Mouse (Mus musculus): ENCODE measurements around the gene Odf4. TPM values are rescaled to one million over a fixed set of nuclear protein-coding genes. Genes with fewer than 3 reads are reported as not detected.

Odf4 gene
- polyA plus RNA-seq, 1 experiment from 2014 or later: not detected

DNA sequence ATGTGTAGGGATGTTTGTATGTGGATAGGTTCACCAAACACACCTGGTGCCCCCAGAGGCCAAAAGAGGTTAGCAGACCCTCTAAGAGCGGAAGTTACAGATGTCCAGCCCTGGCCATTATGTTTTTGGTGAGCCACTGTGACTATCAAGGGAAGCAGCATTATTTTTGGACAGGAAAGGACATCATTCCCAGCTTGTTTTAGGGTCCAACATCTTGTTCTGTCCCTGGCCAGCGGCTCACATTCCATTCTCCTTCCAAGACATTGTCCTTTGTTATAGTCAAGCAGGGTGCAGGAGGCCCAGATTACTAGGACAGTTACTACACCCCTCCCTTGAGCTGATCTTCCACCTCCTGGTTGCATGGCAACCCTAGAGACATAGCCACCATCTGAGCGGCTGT, 19.6 kb downstream of the Odf4 start:
- Histone ChIP-seq H3K4me3 (no peak overlapping the region), H3K9ac (no peak overlapping the region), H3K9me3 (no peaks in the 10 kb centered on the region), H3K36me3 (peaks cover 47% of the 10 kb centered on the region), H3K4me2 (replicated peaks) (no peak overlapping the region), H3K4me1 (peaks cover 24% of the 10 kb centered on the region), H3K27me3 (no peaks in the 10 kb centered on the region), H3K27ac (no peak overlapping the region)
- ATAC-seq (ENCODE audit: low FRiP score, low read depth): no peak
- WGBS: 75% methylated on average over 3 of the region's 3 CpGs

DNA sequence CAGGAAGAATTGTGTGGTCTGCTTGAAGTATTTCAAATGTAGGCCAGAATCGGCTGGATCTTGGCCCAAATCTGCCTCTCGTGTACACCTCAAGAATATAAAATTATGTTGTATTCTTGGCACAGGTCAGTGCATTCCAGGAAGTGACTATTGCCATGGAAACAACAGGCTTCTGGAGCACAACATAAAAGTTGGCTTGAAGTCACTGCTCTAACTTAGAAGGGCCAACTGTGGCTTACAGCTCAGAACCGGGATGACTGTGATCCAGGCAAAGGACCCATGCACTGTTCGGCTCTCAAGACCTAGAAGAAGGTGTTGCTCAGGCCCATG, 20.5 kb downstream of the Odf4 start:
- no peak overlapping the region for H3K4me3 ChIP-seq
- H3K4me2 ChIP-seq (replicated peaks): no peak overlapping the region
- no peak overlapping the region for H3K9ac ChIP-seq
- no peaks in the 10 kb centered on the region for H3K27me3 ChIP-seq
- peaks cover 18% of the 10 kb centered on the region for H3K4me1 ChIP-seq
- H3K9me3 ChIP-seq: no peaks in the 10 kb centered on the region
- H3K36me3 ChIP-seq: peaks cover 47% of the 10 kb centered on the region
- WGBS: 68% methylated on average over 4 of the region's 4 CpGs
- 0 out of 2 replicates have a peak, but pooled peaks have one; percentile 29 for ATAC-seq (ENCODE audit: low FRiP score, low read depth)
- peak overlapping the region; percentile 35; the same call in 1 of the 2 replicates for H3K27ac ChIP-seq

DNA sequence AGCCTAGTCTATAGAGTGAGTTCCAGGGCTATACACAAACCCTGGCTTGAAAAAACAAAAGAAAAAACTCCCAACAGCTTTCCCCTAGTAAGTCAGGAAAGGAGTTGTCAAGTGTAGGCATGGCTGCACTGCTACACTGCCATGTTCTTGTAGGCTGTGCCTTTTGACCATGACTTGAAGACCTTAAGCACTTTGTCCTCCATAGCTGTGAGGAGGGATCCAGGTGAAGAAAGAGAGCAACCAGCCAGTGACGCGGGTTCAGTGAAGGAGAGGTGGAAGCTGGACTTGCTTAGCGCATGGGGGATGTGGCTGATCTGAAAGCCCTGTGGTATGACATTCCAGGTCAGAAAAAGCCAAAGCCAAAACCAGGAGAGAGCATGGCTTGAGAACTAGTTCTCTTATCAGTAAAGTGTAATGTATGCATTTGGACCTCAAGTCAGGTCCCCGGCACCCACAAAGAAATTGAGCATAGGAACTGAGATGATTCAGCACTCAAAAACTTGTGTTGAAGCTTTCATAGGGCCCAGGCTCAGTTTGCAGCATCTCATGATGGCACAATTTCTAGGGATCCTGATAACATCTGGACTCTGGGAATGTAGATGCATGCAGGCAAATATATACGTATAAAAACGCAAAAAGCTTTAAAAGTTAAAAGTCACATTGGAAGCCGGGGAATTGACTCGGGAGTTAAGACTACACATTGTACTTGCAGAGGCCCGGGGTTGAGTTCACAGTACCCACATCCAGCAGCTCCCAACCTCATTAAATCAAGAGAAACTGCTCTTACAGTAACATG, 21.0 kb downstream of the Odf4 start:
- no peaks in the 10 kb centered on the region for H3K27me3 ChIP-seq
- peaks cover 47% of the 10 kb centered on the region for H3K36me3 ChIP-seq
- peak overlapping the region; percentile 35; the same call in 1 of the 2 replicates for H3K27ac ChIP-seq
- H3K9ac ChIP-seq: no peak overlapping the region
- no peak overlapping the region for H3K4me3 ChIP-seq
- H3K9me3 ChIP-seq: no peaks in the 10 kb centered on the region
- no peak for ATAC-seq (ENCODE audit: low FRiP score, low read depth)
- 90% methylated on average over 9 of the region's 9 CpGs for WGBS
- H3K4me2 ChIP-seq (replicated peaks): no peak overlapping the region
- H3K4me1 ChIP-seq: peaks cover 15% of the 10 kb centered on the region

DNA sequence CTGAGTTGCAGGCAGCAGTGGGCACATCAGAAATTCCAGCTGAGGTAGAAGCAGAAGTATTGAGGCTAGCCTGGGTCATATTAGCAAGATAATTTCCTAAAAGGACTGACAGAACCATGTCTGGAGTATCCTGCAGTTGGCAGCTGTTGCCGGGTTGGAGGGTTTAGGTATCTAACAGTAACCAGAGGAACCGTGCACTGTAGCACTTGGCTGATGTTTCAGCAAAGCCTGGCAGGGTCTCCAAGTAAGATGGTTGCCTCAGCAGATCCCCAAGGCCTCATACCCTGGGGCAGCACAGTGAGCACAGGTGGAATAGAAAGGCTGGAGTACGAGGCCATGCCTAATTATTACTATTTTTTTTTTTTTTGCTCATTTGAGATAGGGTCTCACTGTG, 21.7 kb downstream of the Odf4 start:
- H3K9me3 ChIP-seq: no peaks in the 10 kb centered on the region
- peaks cover 47% of the 10 kb centered on the region for H3K36me3 ChIP-seq
- no peak overlapping the region for H3K9ac ChIP-seq
- WGBS: 75% methylated on average over 3 of the region's 3 CpGs
- peaks cover 16% of the 10 kb centered on the region for H3K4me1 ChIP-seq
- no peaks in the 10 kb centered on the region for H3K27me3 ChIP-seq
- H3K4me3 ChIP-seq: no peak overlapping the region
- no peak overlapping the region for H3K27ac ChIP-seq
- H3K4me2 ChIP-seq (replicated peaks): no peak overlapping the region
- ATAC-seq (ENCODE audit: low FRiP score, low read depth): no peak

DNA sequence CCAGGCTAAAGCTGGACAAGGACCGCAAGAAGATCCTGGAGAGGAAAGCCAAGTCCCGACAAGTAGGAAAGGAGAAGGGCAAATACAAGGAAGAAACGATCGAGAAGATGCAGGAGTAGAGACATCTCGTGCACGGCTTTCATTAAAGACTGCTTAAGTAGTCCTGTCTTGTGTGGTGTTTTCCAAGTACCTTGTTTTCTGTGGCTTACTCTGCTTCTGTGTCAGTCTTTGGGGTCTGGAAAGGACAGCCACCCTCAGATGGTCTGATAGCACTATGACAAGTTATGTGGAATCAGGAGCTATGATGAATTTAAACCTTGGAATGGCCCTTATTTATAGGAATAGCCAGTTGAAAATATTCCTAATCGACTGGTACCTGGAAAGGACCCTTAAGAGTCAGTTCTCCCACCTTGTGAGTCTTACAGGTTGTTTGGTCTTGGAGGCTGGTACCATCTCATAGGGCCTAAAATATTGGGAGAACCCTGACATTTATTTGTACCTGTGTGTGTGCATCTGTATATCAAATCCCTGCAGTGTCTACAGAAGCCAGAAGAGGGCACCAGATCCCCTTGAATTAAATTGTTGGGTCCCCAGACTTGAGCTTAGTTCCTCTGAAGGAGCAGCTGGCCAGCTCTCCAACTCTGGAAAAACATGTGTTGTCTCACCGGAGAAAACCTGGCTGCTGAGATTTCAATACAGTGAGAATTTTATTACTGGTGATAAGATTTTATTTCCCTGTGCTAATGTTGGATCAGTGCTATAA, 22.3 kb downstream of the Odf4 start:
- H3K4me3 ChIP-seq: no peak overlapping the region
- H3K9me3 ChIP-seq: no peaks in the 10 kb centered on the region
- H3K4me1 ChIP-seq: peaks cover 16% of the 10 kb centered on the region
- no peak overlapping the region for H3K9ac ChIP-seq
- no peak for ATAC-seq (ENCODE audit: low FRiP score, low read depth)
- H3K4me2 ChIP-seq (replicated peaks): no peak overlapping the region
- WGBS: 82% methylated on average over 8 of the region's 8 CpGs
- H3K27ac ChIP-seq: no peak overlapping the region
- H3K36me3 ChIP-seq: peaks cover 47% of the 10 kb centered on the region
- no peaks in the 10 kb centered on the region for H3K27me3 ChIP-seq

DNA sequence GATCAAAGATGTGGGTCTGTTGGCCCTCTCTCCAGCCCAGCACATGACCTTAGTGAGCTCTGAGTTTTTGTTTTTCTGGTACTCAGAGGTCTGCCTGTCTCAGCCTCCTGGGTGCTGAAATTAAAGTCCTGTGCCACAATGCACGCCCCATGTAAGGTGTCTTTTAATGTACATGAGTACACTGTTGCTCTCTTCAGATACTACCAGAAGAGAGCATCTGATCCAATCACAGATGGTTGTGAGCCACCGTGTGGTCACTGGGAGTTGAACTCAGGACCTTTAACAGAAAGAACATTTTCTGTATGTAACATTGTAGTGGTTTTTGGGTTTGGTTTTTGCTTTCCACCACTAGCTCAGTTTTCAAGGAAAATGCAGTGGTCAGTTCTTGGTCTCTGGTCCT, 23.1 kb downstream of the Odf4 start:
- WGBS: 87% methylated on average over 2 of the region's 2 CpGs
- ATAC-seq (ENCODE audit: low FRiP score, low read depth): no peak
- H3K9ac ChIP-seq: no peak overlapping the region

DNA sequence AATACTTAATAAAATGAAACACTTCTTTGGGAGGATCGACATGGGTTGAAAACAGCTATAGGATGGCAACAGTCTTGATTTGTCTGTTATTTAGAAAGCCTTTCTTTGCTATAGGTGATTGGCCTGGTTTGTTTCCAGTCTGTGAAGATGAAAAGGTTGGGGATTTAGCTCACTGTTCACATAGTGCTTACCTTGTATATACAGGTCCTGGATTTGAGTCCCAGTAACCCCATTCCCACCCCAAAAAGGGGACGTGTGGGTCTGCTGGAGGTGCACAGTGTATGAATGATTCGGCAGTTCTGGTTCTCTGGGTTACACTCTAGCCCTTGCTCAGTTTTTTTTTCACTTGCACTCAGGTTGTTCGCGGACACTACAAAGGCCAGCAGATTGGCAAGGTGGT, 24.1 kb downstream of the Odf4 start:
- peak overlapping the region; percentile 98 for H3K4me3 ChIP-seq
- 0 out of 2 replicates have a peak, but pooled peaks cover 5% of the 10 kb centered on the region for H3K27me3 ChIP-seq
- peaks cover 47% of the 10 kb centered on the region for H3K36me3 ChIP-seq
- no peak overlapping the region for H3K27ac ChIP-seq
- peak overlapping the region; percentile 83 for H3K4me2 ChIP-seq (replicated peaks)
- peaks cover 14% of the 10 kb centered on the region for H3K4me1 ChIP-seq
- H3K9me3 ChIP-seq: no peaks in the 10 kb centered on the region
- ATAC-seq (ENCODE audit: low FRiP score, low read depth): no peak
- WGBS: 81% methylated on average over 5 of the region's 5 CpGs
- peak overlapping the region; percentile 100 for H3K9ac ChIP-seq

More for the DNA sequence above, 23.1 kb downstream of the Odf4 start:
- Histone ChIP-seq H3K27ac (no peak overlapping the region), H3K9me3 (no peaks in the 10 kb centered on the region), H3K36me3 (peaks cover 47% of the 10 kb centered on the region), H3K4me2 (replicated peaks) (no peak overlapping the region), H3K27me3 (0 out of 2 replicates have a peak, but pooled peaks cover 5% of the 10 kb centered on the region), H3K4me1 (peaks cover 14% of the 10 kb centered on the region), H3K4me3 (no peak overlapping the region)

DNA sequence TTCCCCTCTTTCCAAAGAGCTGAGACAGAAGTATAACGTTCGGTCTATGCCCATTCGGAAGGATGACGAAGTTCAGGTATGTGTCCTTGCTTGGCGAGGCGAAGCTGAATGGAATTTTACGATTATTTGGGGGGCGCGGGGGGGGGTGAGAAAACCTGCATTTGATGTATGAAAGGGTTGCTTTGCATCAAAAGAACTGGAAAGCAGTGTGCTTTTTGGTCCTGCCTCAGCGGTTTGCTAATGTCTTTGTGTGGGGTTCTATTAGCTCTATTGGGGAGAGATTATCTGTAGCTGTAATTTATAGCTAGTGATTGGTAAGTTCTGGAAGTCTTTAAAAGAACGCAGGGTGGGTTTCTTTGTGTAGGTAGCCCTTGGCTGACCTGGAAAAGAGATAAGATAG, 24.5 kb downstream of the Odf4 start:
- H3K36me3 ChIP-seq: peaks cover 47% of the 10 kb centered on the region

DNA sequence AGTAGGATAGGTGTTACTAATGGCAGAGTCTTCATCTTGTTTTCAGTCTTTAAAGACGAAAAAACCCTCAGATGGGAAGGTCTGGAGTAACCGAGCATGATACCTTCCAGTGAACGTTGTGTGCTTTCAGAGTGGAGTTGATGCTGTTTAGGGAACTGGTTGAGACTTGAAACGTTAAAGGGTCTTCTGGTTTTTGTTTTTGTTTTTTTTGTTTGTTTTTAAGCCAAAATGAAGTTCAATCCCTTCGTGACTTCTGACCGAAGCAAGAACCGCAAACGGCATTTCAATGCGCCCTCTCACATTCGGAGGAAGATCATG, 24.9 kb downstream of the Odf4 start:
- Histone ChIP-seq H3K27ac (peak overlapping the region; percentile 93; the same call in 1 of the 2 replicates), H3K9ac (peak overlapping the region; percentile 100), H3K4me2 (replicated peaks) (peak overlapping the region; percentile 83), H3K36me3 (peaks cover 47% of the 10 kb centered on the region), H3K4me3 (peak overlapping the region; percentile 98), H3K27me3 (0 out of 2 replicates have a peak, but pooled peaks cover 5% of the 10 kb centered on the region), H3K9me3 (no peaks in the 10 kb centered on the region), H3K4me1 (peaks cover 14% of the 10 kb centered on the region)
- WGBS: under 1% methylated on average over 10 of the region's 10 CpGs
- no peak for ATAC-seq (ENCODE audit: low FRiP score, low read depth)

More for the DNA sequence above, 24.5 kb downstream of the Odf4 start:
- 3% methylated on average over 11 of the region's 11 CpGs for WGBS
- Histone ChIP-seq H3K4me1 (peaks cover 14% of the 10 kb centered on the region), H3K4me3 (peak overlapping the region; percentile 98), H3K27me3 (0 out of 2 replicates have a peak, but pooled peaks cover 5% of the 10 kb centered on the region), H3K9ac (peak overlapping the region; percentile 100), H3K27ac (peak overlapping the region; percentile 39; the same call in 1 of the 2 replicates), H3K4me2 (replicated peaks) (peak overlapping the region; percentile 83), H3K9me3 (no peaks in the 10 kb centered on the region)
- ATAC-seq (ENCODE audit: low FRiP score, low read depth): no peak

DNA sequence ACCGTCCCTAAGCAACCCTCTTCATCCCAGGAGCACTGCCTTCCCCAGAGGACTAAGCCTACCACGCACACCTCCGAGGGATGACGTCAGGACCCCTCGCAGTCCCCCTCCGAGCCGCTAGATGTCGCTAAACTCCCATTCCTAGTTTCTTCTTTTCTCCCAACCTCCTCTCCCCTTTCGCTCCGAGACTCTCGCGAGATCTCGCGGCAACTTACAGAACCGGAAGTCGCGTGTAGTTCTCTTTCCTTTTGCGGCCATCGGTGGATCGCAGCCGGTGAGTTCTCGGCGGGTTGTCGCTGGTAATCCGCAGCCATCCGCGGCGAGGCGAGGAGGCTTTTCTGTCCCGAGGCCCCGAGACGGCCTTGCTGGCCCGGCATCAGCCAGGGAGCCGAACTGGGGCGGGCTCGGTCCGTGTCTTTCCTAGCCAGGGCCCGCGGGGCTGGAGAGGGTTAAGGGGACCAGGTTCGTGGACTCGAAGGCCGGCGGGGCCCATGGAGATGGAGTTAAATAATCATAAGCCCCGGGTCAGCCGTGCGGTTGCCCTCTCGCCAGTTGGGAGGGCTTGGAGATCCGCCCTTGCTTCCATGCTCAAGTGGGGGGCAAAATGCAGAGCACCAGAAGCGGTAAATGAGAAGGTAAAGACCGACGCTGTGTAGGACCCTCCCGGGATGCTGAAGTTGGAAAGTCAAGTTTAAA, 25.4 kb downstream of the Odf4 start, which contains the start of gene Rpl26:
Rpl26 (plus strand) TSS at position 233 of the 696 bp plus-strand sequence.
- peak within 1 kb of the TSS; percentile 93 for H3K27ac ChIP-seq
- peaks cover 14% of the 10 kb centered on the region for H3K4me1 ChIP-seq
- peak within 1 kb of the TSS; percentile 100 for H3K9ac ChIP-seq
- under 1% methylated on average over 52 of the region's 52 CpGs for WGBS
- H3K9me3 ChIP-seq: no peaks in the 10 kb centered on the region
- H3K4me3 ChIP-seq: peak within 1 kb of the TSS; percentile 98
- peak; percentile 86 for ATAC-seq (ENCODE audit: low FRiP score, low read depth)
- peaks cover 42% of the 10 kb centered on the region for H3K36me3 ChIP-seq
- H3K27me3 ChIP-seq: 0 out of 2 replicates have a peak, but pooled peaks cover 5% of the 10 kb centered on the region
- H3K4me2 ChIP-seq (replicated peaks): peak within 1 kb of the TSS; percentile 83

DNA sequence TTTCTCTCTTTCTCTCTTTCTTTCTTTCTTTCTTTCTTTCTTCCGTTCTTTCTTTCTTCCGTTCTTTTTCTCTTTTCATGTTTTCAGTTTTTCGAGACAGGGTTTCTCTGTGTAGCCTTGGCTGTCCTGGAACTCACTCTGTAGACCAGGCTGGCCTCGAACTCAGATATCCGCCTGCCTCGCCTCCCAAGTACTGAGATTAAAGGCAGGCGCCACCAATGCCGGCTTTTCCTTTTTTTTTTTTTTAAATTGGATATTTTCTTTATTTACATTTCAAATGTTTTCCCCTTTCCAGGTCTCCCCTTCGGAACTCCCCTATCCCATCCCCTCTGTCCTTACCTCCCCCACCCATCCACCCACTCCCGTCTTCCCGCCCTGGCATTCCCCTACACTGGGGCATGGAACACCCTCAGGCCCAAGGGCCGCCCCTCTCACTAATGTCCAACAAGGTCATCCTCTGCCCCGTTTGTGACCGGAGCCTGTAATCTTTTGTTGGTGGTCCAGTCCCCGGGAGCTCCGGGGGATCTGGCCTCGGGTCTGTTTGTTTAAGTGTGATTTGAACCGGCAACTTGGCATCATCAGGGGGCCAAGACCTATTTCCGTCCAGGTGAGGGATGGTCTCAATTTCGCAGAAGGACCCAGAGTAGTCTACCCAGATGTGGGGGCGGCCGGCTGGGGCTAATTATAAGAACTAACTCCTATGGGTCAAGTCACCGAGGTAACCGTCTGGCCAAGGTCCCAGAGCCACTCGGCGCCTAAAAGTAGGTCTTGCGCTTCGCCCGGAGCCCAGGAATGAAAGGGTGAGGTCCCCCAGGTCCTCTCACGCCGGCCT, 26.1 kb downstream of the Odf4 start:
- Histone ChIP-seq H3K27ac (no peak overlapping the region), H3K27me3 (0 out of 2 replicates have a peak, but pooled peaks cover 5% of the 10 kb centered on the region), H3K4me1 (peaks cover 14% of the 10 kb centered on the region), H3K36me3 (peaks cover 35% of the 10 kb centered on the region), H3K4me2 (replicated peaks) (peak overlapping the region; percentile 70), H3K9ac (peak overlapping the region; percentile 69), H3K4me3 (peak overlapping the region; percentile 98), H3K9me3 (no peaks in the 10 kb centered on the region)
- ATAC-seq (ENCODE audit: low FRiP score, low read depth): peak; percentile 38; the same call in 1 of the 2 replicates
- WGBS: 26% methylated on average over 31 of the region's 31 CpGs
